Mouse (Mus musculus): ENCODE results near the gene Ctsw.

DNA sequence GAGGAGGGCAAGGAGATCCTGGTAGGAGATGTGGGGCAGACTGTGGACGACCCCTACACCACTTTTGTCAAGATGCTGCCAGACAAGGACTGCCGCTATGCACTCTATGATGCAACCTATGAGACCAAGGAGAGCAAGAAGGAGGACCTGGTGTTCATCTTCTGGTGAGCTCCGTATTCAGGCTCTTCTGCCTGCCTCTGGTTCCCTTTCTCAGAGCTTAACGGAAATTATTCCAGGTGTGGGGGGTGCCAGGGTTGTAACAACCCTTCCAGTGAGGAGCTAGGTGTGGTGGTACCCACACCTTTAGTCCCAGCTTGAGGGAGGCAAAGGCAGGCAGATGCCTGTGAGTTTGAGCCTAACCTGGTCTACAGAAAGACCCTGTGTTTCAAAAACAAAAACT is 24.3 kb upstream of the Ctsw start:
- TF ChIP-seq CTCF (IDR thresholded peaks at IDR 0.05; ENCODE audit: low read depth, low read length) (no peak), POLR2A (IDR thresholded peaks at IDR 0.05; ENCODE audit: insufficient read depth, low read length) (no peak)

Measured in ES-Bruce4 (cell line).